Mouse (Mus musculus) limb, embryonic 12.5 days (tissue): ENCODE data around the gene Otoa. TPM values are rescaled to one million over a fixed set of nuclear protein-coding genes. Genes with fewer than 3 reads are reported as not detected.

ENCODE experiments used
- ATAC-seq: fragments of 200-750 bp; cut with Nextera tagmentation; 2 replicates; pipeline ENCODE4 v1.8.0; 2017; ENCODE audit warnings: low read depth, moderate TSS enrichment; ENCODE audit not compliant: insufficient number of reproducible peaks, insufficient read depth, low FRiP score, low TSS enrichment
- H3K27ac ChIP-seq: fragments of 300-500 bp; sonication (generic); 2 replicates; pipeline ENCODE4 v1.5.1; 2016; ENCODE audit warnings: mild to moderate bottlenecking, moderate library complexity
- H3K27me3 ChIP-seq: fragments of 300-500 bp; sonication (generic); 2 replicates; pipeline ENCODE4 v1.6.1; 2016; ENCODE audit warnings: mild to moderate bottlenecking, moderate library complexity
- H3K36me3 ChIP-seq: fragments of 300-500 bp; sonication (generic); 2 replicates; pipeline ENCODE4 v1.6.1; 2016; ENCODE audit warnings: mild to moderate bottlenecking, moderate library complexity
- H3K4me1 ChIP-seq: fragments of 300-500 bp; sonication (generic); replicated peaks from 2 replicates; pipeline ENCODE4 v1.6.1; 2016
- H3K4me2 ChIP-seq: fragments of 300-500 bp; sonication (generic); 2 replicates; pipeline ENCODE4 v1.6.1; 2016; ENCODE audit warnings: mild to moderate bottlenecking, moderate library complexity
- H3K4me3 ChIP-seq: fragments of 300-500 bp; sonication (generic); replicated peaks from 2 replicates; pipeline ENCODE4 v1.5.1; 2016; ENCODE audit warnings: mild to moderate bottlenecking
- H3K9ac ChIP-seq: fragments of 300-500 bp; sonication (generic); replicated peaks from 2 replicates; pipeline ENCODE4 v1.6.1; 2016; ENCODE audit warnings: mild to moderate bottlenecking, moderate library complexity
- H3K9me3 ChIP-seq: fragments of 300-500 bp; sonication (generic); 2 replicates; pipeline ENCODE4 v1.6.1; 2016; ENCODE audit warnings: mild to moderate bottlenecking, moderate library complexity
- WGBS: fragments of 180-500 bp; shearing (Covaris S2); methylation state at CpG from one replicate; pipeline ENCODE4 v1.1.7; 2016; 5-methylcytosine and 5-hydroxymethylcytosine counted together
- polyA plus RNA-seq: library from polyadenylated mRNA; unstranded; fragments of >200 nt; fragmentation: Nextera tagmentation; extraction: Ambion mirVana; gene quantifications from 2 replicates; pipeline ENCODE4 v1.2.1, GENCODE M21; 2016

Otoa gene
- polyA plus RNA-seq, 1 experiment from 2014 or later, result 0.36 TPM

- no peak for ATAC-seq
- Histone ChIP-seq H3K4me2 (no peak overlapping the region), H3K9me3 (peaks cover 6% of the 10 kb centered on the region; the same call in 1 of the 2 replicates), H3K4me3 (no peak overlapping the region), H3K27me3 (no peaks in the 10 kb centered on the region), H3K27ac (no peak overlapping the region), H3K9ac (no peak overlapping the region), H3K4me1 (peaks cover 6% of the 10 kb centered on the region), H3K36me3 (peaks cover 45% of the 10 kb centered on the region)
- WGBS, result 99% methylated on average over 2 of the region's 2 CpGs
Measured at GRCm38 (mm10) chr7:121047624-121048023, 33.8 kb upstream of the Otoa start.

DNA sequence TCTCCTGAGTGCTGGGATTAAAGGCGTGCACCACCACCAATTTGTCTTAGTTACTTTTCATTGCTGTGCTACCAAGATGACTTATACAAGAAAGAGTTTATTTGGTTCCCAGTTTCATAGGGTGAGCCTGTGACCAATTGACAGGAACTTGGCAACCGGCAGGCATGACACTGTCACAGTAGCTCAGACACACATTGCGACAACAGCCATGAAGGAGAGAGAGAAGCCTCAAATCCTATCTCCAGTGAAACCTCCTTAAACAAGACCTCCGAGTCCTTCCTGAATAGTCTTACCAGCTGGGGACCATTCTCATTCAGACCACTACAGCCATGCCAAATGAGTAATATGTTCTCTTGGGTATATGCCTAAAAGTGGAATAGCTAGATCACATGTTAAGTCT lies 28.4 kb upstream of the Otoa start:
- no peaks in the 10 kb centered on the region for H3K27me3 ChIP-seq
- peaks cover 96% of the 10 kb centered on the region for H3K36me3 ChIP-seq
- H3K9me3 ChIP-seq, result no peaks in the 10 kb centered on the region
- no peak for ATAC-seq
- H3K4me3 ChIP-seq, result no peak overlapping the region
- no peak overlapping the region for H3K27ac ChIP-seq
- no peak overlapping the region for H3K9ac ChIP-seq
- no peak overlapping the region for H3K4me2 ChIP-seq
- 90% methylated on average over 4 of the region's 4 CpGs for WGBS
- no peaks in the 10 kb centered on the region for H3K4me1 ChIP-seq

DNA sequence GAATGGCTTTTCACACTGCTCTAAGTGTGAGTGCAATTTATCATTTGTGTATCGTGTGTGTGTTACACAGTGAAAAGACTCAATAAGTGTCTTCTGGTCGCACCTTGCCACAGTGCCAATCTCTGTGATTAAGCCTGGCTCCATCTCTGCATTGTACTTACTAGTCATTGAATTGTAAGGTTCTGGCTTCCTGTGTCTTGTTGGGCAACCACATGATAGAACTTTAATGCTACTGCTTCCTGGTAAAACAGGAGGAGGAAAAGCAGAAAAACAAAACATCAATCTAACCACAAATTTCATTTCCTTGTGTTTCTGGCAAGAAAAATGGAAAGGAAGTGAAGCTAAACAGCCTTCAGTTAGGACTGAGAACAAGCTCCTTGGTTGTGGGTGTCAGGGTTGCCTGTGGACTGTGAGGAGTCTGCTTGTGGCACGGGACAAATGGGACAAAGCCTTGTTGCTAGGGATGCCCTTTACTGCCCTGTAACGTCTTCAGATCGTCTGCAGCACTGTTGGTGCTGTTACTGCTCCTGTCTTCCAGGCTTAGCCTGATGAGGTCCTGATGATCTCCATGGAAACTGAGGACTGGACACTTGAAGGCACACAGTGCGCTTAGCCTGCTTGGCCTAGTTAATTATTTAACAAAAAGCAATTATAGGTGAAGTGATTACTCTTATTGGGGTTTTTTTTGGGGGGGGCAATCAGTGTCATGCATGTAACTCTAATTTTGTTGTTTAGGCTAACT lies 21.8 kb upstream of the Otoa start:
- H3K27ac ChIP-seq, result no peak overlapping the region
- H3K4me3 ChIP-seq, result no peak overlapping the region
- no peaks in the 10 kb centered on the region for H3K27me3 ChIP-seq
- H3K36me3 ChIP-seq, result peaks cover 84% of the 10 kb centered on the region
- H3K9ac ChIP-seq, result no peak overlapping the region
- H3K9me3 ChIP-seq, result no peaks in the 10 kb centered on the region
- no peak for ATAC-seq
- no peak overlapping the region for H3K4me2 ChIP-seq
- no peaks in the 10 kb centered on the region for H3K4me1 ChIP-seq
- 71% methylated on average over 6 of the region's 6 CpGs for WGBS

GRCm38 (mm10) chr7:121064309-121064708 lies 17.1 kb upstream of the Otoa start:
- H3K36me3 ChIP-seq, result peaks cover 73% of the 10 kb centered on the region
- no peaks in the 10 kb centered on the region for H3K4me1 ChIP-seq
- WGBS, result 70% methylated on average over 4 of the region's 4 CpGs
- H3K4me2 ChIP-seq, result no peak overlapping the region
- no peaks in the 10 kb centered on the region for H3K27me3 ChIP-seq
- H3K9me3 ChIP-seq, result no peaks in the 10 kb centered on the region
- H3K9ac ChIP-seq, result no peak overlapping the region
- no peak for ATAC-seq
- H3K27ac ChIP-seq, result no peak overlapping the region
- no peak overlapping the region for H3K4me3 ChIP-seq

DNA sequence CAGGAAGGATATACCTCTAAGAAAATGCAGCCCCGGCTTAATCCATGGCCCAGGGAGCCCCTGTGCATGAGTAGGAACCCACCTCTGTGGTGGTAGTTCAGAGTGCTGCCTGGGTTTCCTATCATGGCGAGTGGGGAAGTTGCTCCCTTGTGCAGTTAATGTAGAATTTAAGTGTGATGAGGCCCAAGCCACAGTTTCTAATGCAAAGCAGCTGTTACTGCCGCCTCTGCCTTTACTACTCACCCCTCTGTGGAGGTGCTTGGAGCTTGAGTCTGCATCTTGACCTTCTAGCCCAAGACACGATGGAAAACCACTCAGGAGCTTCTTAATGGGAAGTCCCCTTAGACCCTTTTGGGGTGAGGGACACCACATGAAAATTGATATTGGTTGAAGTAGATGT lies 10.2 kb upstream of the Otoa start:
- Histone ChIP-seq H3K4me2 (no peak overlapping the region), H3K9me3 (no peaks in the 10 kb centered on the region), H3K4me3 (no peak overlapping the region), H3K4me1 (no peaks in the 10 kb centered on the region), H3K27me3 (no peaks in the 10 kb centered on the region), H3K9ac (no peak overlapping the region), H3K36me3 (peaks cover 75% of the 10 kb centered on the region), H3K27ac (0 out of 2 replicates have a peak overlapping the region, but pooled peaks have one; percentile 2)
- 73% methylated on average over 4 of the region's 4 CpGs for WGBS
- ATAC-seq, result no peak

DNA sequence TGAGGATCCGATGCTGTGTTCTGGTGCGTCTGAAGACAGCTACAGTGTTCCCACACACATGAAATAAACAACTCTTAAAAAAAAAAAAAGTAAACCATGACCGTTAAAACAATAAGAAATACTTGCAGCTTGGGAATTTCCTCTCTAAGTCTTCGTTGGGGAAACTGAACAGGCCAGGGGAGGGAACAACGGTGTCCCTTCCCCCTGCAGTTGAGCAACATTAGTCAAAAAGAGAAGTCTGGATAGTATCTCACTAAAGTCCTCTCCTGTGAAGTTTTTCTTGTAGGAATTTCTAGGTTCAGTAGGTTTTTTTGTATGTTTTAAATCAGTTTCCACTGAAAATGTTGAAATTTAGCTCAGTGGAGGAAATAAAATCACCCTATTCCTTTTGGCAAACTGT lies 8.9 kb upstream of the Otoa start:
- H3K4me1 ChIP-seq, result 0 out of 2 replicates have a peak, but pooled peaks cover 2% of the 10 kb centered on the region
- no peak for ATAC-seq
- no peak overlapping the region for H3K9ac ChIP-seq
- H3K9me3 ChIP-seq, result no peaks in the 10 kb centered on the region
- H3K36me3 ChIP-seq, result peaks cover 78% of the 10 kb centered on the region
- H3K27me3 ChIP-seq, result no peaks in the 10 kb centered on the region
- whole genome bisulfite sequencing, result 88% methylated on average over 5 of the region's 5 CpGs
- no peak overlapping the region for H3K27ac ChIP-seq
- H3K4me2 ChIP-seq, result no peak overlapping the region
- no peak overlapping the region for H3K4me3 ChIP-seq

- Histone ChIP-seq H3K27ac (no peak within 1 kb of the TSS), H3K4me3 (no peak within 1 kb of the TSS), H3K9ac (no peak within 1 kb of the TSS), H3K36me3 (peaks cover 79% of the 10 kb centered on the region), H3K4me2 (no peak within 1 kb of the TSS), H3K27me3 (no peaks in the 10 kb centered on the region), H3K4me1 (0 out of 2 replicates have a peak, but pooled peaks cover 7% of the 10 kb centered on the region), H3K9me3 (no peaks in the 10 kb centered on the region)
- 77% methylated on average over 11 of the region's 11 CpGs for WGBS
- ATAC-seq, result no peak
Measured at GRCm38 (mm10) chr7:121074281-121074680, 7.2 kb upstream of the Otoa start, which contains the start of gene Igsf6. TSS of gene Igsf6 (minus strand) at chr7:121074572.

GRCm38 (mm10) chr7:121074801-121075400 lies 6.5 kb upstream of the Otoa start:
- H3K9me3 ChIP-seq, result no peaks in the 10 kb centered on the region
- no peak overlapping the region for H3K27ac ChIP-seq
- no peak for ATAC-seq
- H3K4me3 ChIP-seq, result no peak overlapping the region
- H3K27me3 ChIP-seq, result no peaks in the 10 kb centered on the region
- H3K4me2 ChIP-seq, result no peak overlapping the region
- WGBS, result 88% methylated on average over 6 of the region's 6 CpGs
- 0 out of 2 replicates have a peak, but pooled peaks cover 7% of the 10 kb centered on the region for H3K4me1 ChIP-seq
- H3K36me3 ChIP-seq, result peaks cover 79% of the 10 kb centered on the region
- no peak overlapping the region for H3K9ac ChIP-seq

DNA sequence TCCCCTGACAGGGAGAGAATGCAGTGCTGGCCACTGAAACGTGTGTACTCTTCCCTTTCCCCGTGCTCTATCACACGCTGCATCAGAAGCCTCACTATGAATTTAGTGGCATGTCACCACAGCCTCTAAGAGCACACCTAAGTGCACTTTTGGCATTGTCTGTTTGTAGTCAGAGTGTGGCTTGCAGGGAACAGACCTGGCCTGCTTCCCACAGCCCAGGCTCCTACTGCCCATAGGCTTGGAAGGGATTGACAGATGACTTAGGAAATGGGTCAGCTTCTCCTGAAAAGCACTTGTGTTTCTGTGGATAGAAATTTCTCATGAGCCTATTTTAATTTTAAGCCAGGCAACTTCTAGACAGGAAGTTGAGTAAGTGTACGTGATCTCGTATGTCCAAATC lies 6.0 kb upstream of the Otoa start:
- Histone ChIP-seq H3K9me3 (peaks cover 4% of the 10 kb centered on the region; the same call in 1 of the 2 replicates), H3K36me3 (peaks cover 79% of the 10 kb centered on the region), H3K4me2 (no peak overlapping the region), H3K27me3 (no peaks in the 10 kb centered on the region), H3K4me1 (0 out of 2 replicates have a peak, but pooled peaks cover 7% of the 10 kb centered on the region), H3K9ac (no peak overlapping the region), H3K27ac (no peak overlapping the region), H3K4me3 (no peak overlapping the region)
- ATAC-seq, result no peak
- WGBS, result 88% methylated on average over 5 of the region's 5 CpGs

DNA sequence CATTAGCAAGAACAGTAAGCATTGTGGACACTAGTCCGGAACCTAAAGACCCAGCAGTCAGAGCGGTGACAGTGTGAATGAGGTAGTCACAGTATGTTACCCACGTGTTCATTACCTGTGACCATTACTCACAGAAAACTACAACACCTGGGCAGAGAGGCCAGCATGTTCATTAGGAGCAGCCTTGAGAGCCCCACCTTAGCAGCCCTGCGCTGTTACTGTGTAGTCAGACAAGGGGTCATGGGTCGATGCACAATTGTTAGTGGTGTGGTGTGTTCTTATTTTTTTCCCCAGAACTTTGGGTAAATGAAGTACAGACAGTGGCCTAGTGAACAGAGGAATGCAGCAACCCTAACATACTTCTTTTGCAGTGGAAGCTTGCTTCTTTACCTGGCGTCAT lies 4.1 kb upstream of the Otoa start:
- 88% methylated on average over 6 of the region's 6 CpGs for WGBS
- H3K9ac ChIP-seq, result no peak overlapping the region
- no peaks in the 10 kb centered on the region for H3K27me3 ChIP-seq
- peaks cover 6% of the 10 kb centered on the region; the same call in 1 of the 2 replicates for H3K9me3 ChIP-seq
- no peak overlapping the region for H3K4me3 ChIP-seq
- ATAC-seq, result peak; percentile 21; the same call in 1 of the 2 replicates
- 0 out of 2 replicates have a peak, but pooled peaks cover 7% of the 10 kb centered on the region for H3K4me1 ChIP-seq
- no peak overlapping the region for H3K27ac ChIP-seq
- no peak overlapping the region for H3K4me2 ChIP-seq
- peaks cover 63% of the 10 kb centered on the region for H3K36me3 ChIP-seq

DNA sequence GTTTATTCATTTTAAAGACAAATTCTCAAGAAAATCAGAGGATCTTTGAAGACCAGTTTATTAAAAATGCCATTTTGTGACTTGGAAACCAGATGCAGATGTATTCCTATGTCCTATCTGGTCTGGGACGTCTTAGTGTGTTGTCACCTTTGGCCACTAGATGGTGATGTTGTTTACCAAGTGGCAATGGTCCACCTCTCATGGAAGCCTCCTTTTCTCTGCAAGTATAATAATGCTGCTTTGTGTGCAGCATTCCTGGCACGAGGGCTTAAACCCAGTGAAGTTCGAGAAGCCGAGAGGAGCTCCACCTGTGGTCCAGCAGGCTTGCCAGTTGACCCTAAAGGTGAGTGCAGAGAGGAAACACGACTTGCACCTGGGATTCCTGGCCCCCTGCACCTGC lies 3.6 kb upstream of the Otoa start:
- Histone ChIP-seq H3K27me3 (no peaks in the 10 kb centered on the region), H3K4me1 (peaks cover 7% of the 10 kb centered on the region; the same call in 1 of the 2 replicates), H3K9ac (no peak overlapping the region), H3K4me2 (no peak overlapping the region), H3K36me3 (peaks cover 63% of the 10 kb centered on the region), H3K9me3 (peaks cover 6% of the 10 kb centered on the region; the same call in 1 of the 2 replicates), H3K27ac (peak overlapping the region; percentile 17; the same call in 1 of the 2 replicates), H3K4me3 (no peak overlapping the region)
- 25% methylated on average over 5 of the region's 5 CpGs for WGBS
- ATAC-seq, result peak; percentile 54; the same call in 1 of the 2 replicates
